Mouse (Mus musculus) CD4-positive, CD25-positive, alpha-beta regulatory T cell, adult 4 months (primary cell): ENCODE measurements at regions not wholly inside any gene's neighbourhood (a gene's known extent, or its start where the extent isn't known, plus 50 kb on each side); places are given as distances from the start of the nearest gene placed in this dataset.

ENCODE experiments used
- ATAC-seq: one replicate; pipeline ENCODE4 v1.8.0; 2017

- ATAC-seq, result no peak
These were observed 198.7 kb downstream of the Ipo11 start for GRCm38 (mm10) chr13:106738011-106738410.

- no peak for ATAC-seq
These were observed 202.4 kb downstream of the Ipo11 start for GRCm38 (mm10) chr13:106734323-106734722.

- ATAC-seq, result no peak
These were observed 203.9 kb downstream of the Ipo11 start for GRCm38 (mm10) chr13:106732906-106733305.

- ATAC-seq, result no peak
These were observed 213.4 kb downstream of the Ipo11 start for GRCm38 (mm10) chr13:106723315-106723714.

GRCm38 (mm10) chr13:106721167-106721566, 215.6 kb downstream of the Ipo11 start:
- no peak for ATAC-seq

- no peak for ATAC-seq
These were observed 221.0 kb downstream of the Ipo11 start for GRCm38 (mm10) chr13:106715771-106716170.

- no peak for ATAC-seq
These were observed 221.5 kb downstream of the Ipo11 start for GRCm38 (mm10) chr13:106715234-106715633.

- no peak for ATAC-seq
These were observed 226.2 kb downstream of the Ipo11 start for GRCm38 (mm10) chr13:106710580-106710979.

- no peak for ATAC-seq
These were observed 236.4 kb downstream of the Ipo11 start for GRCm38 (mm10) chr13:106700376-106700775.

GRCm38 (mm10) chr13:106699957-106700356, 236.8 kb downstream of the Ipo11 start:
- no peak for ATAC-seq

GRCm38 (mm10) chr13:106691787-106692571, 244.8 kb downstream of the Ipo11 start:
- peak; percentile 80 for ATAC-seq

GRCm38 (mm10) chr13:106690125-106690524, 246.6 kb downstream of the Ipo11 start:
- no peak for ATAC-seq

GRCm38 (mm10) chr13:106689618-106690017, 247.1 kb downstream of the Ipo11 start:
- no peak for ATAC-seq

GRCm38 (mm10) chr13:106689051-106689450, 247.7 kb downstream of the Ipo11 start:
- no peak for ATAC-seq

- ATAC-seq, result no peak
These were observed 267.1 kb downstream of the Ipo11 start for GRCm38 (mm10) chr13:106669665-106670064.

- no peak for ATAC-seq
These were observed 274.6 kb downstream of the Ipo11 start for GRCm38 (mm10) chr13:106662195-106662594.

GRCm38 (mm10) chr13:106649363-106649762, 287.4 kb downstream of the Ipo11 start:
- ATAC-seq, result no peak

- no peak for ATAC-seq
These were observed 293.3 kb downstream of the Ipo11 start for GRCm38 (mm10) chr13:106643302-106643975.

- no peak for ATAC-seq
These were observed 297.9 kb downstream of the Ipo11 start for GRCm38 (mm10) chr13:106638706-106639385.

GRCm38 (mm10) chr13:106591729-106592128, 345.0 kb downstream of the Ipo11 start:
- no peak for ATAC-seq

GRCm38 (mm10) chr13:106567658-106568359, 368.9 kb downstream of the Ipo11 start:
- ATAC-seq, result no peak

- no peak for ATAC-seq
These were observed 374.2 kb downstream of the Ipo11 start for GRCm38 (mm10) chr13:106562588-106562987.

- ATAC-seq, result no peak
These were observed 374.6 kb downstream of the Ipo11 start for GRCm38 (mm10) chr13:106562161-106562560.
